Mouse (Mus musculus) forebrain, embryonic 14.5 days (tissue): Measurements from ENCODE around the gene Mgat1. TPM values are rescaled to one million over a fixed set of nuclear protein-coding genes. Genes with fewer than 3 reads are reported as not detected.

ENCODE experiments used
- ATAC-seq: fragments of 200-750 bp; cut with Nextera tagmentation; 2 replicates; pipeline ENCODE4 v1.8.0; 2017; ENCODE audit warnings: mild to moderate bottlenecking, moderate library complexity
- DNase-seq: peaks from one replicate; pipeline ENCODE4 v3.0.0-alpha.2; 2015; ENCODE audit warnings: low spot score
- H3K27ac ChIP-seq: fragments of 300-500 bp; sonication (generic); 2 replicates; pipeline ENCODE4 v1.5.1; 2014; ENCODE audit warnings: low read depth, mild to moderate bottlenecking, control low read depth, low read length, moderate library complexity
- H3K27me3 ChIP-seq: fragments of 300-500 bp; sonication (generic); replicated peaks from 2 replicates; pipeline ENCODE4 v1.6.1; 2014; ENCODE audit warnings: low read length, control low read depth, mixed read lengths; ENCODE audit not compliant: control insufficient read depth, insufficient read depth
- H3K36me3 ChIP-seq: fragments of 300-500 bp; sonication (generic); 2 replicates; pipeline ENCODE4 v1.6.1; 2014; ENCODE audit warnings: low read length, control low read depth; ENCODE audit not compliant: control insufficient read depth, insufficient read depth
- H3K4me1 ChIP-seq: fragments of 300-500 bp; sonication (generic); 2 replicates; pipeline ENCODE4 v1.6.1; 2014; ENCODE audit warnings: antibody characterized with exemption, low read length, control low read depth; ENCODE audit not compliant: control insufficient read depth, insufficient read depth
- H3K4me2 ChIP-seq: fragments of 300-500 bp; sonication (generic); 2 replicates; pipeline ENCODE4 v1.6.1; 2014; ENCODE audit warnings: mild to moderate bottlenecking, control low read depth, low read length
- H3K4me3 ChIP-seq: fragments of 300-500 bp; sonication (generic); 2 replicates; pipeline ENCODE4 v1.5.1; 2014; ENCODE audit warnings: low read depth, low read length, control low read depth
- H3K9ac ChIP-seq: fragments of 300-500 bp; sonication (generic); 2 replicates; pipeline ENCODE4 v1.6.1; 2014; ENCODE audit warnings: mild to moderate bottlenecking, low read length, control low read depth, moderate library complexity
- H3K9me3 ChIP-seq: fragments of 300-500 bp; sonication (generic); replicated peaks from 2 replicates; pipeline ENCODE4 v1.6.1; 2016; ENCODE audit warnings: low read length, control low read depth, mixed read lengths; ENCODE audit not compliant: control insufficient read depth
- WGBS: fragments of 180-500 bp; shearing (Covaris S2); extraction: QIAGEN DNeasy Blood & Tissue Kit; methylation state at CpG from one replicate; pipeline ENCODE4 v1.1.7; 2014; 5-methylcytosine and 5-hydroxymethylcytosine counted together
- polyA plus RNA-seq: library from polyadenylated mRNA; unstranded; fragments of >200 nt; fragmentation: Nextera tagmentation; extraction: Ambion mirVana; gene quantifications from 2 replicates; pipeline ENCODE4 v1.2.1, GENCODE M21; 2014

Gene Mgat1
- polyA plus RNA-seq, 1 experiment from 2014 or later: 23.8 TPM

- Histone ChIP-seq H3K4me1 (no peaks in the 10 kb centered on the region), H3K27ac (no peak overlapping the region), H3K4me2 (no peak overlapping the region), H3K9ac (no peak overlapping the region), H3K27me3 (no peaks in the 10 kb centered on the region), H3K9me3 (no peaks in the 10 kb centered on the region), H3K4me3 (no peak overlapping the region), H3K36me3 (no peaks in the 10 kb centered on the region)
- DNase-seq (no peak), ATAC-seq (no peak)
- 83% methylated on average over 1 of the region's 1 CpGs for WGBS
Measured at GRCm38 (mm10) chr11:49236891-49237290, 7.1 kb upstream of the Mgat1 start.

GRCm38 (mm10) chr11:49237532-49237931 lies 6.5 kb upstream of the Mgat1 start:
- H3K4me2 ChIP-seq: no peak overlapping the region
- no peaks in the 10 kb centered on the region for H3K27me3 ChIP-seq
- no peak for DNase-seq
- no peak overlapping the region for H3K27ac ChIP-seq
- H3K4me3 ChIP-seq: no peak overlapping the region
- H3K4me1 ChIP-seq: no peaks in the 10 kb centered on the region
- no peak for ATAC-seq
- H3K36me3 ChIP-seq: no peaks in the 10 kb centered on the region
- H3K9me3 ChIP-seq: no peaks in the 10 kb centered on the region
- 82% methylated on average over 2 of the region's 2 CpGs for WGBS
- H3K9ac ChIP-seq: no peak overlapping the region

- H3K4me2 ChIP-seq: no peak overlapping the region
- H3K9ac ChIP-seq: no peak overlapping the region
- H3K36me3 ChIP-seq: no peaks in the 10 kb centered on the region
- no peak overlapping the region for H3K4me3 ChIP-seq
- DNase-seq (no peak), ATAC-seq (no peak)
- peaks cover 9% of the 10 kb centered on the region for H3K4me1 ChIP-seq
- no peaks in the 10 kb centered on the region for H3K27me3 ChIP-seq
- no peaks in the 10 kb centered on the region for H3K9me3 ChIP-seq
- H3K27ac ChIP-seq: no peak overlapping the region
- WGBS: 94% methylated on average over 1 of the region's 1 CpGs
Measured at GRCm38 (mm10) chr11:49240310-49240709, 3.7 kb upstream of the Mgat1 start.

- Histone ChIP-seq H3K36me3 (no peaks in the 10 kb centered on the region), H3K4me3 (no peak overlapping the region), H3K27ac (no peak overlapping the region), H3K9me3 (no peaks in the 10 kb centered on the region), H3K4me2 (no peak overlapping the region), H3K4me1 (peaks cover 9% of the 10 kb centered on the region), H3K9ac (no peak overlapping the region), H3K27me3 (no peaks in the 10 kb centered on the region)
- ATAC-seq (no peak), DNase-seq (no peak)
- 87% methylated on average over 4 of the region's 4 CpGs for WGBS
Measured at GRCm38 (mm10) chr11:49240874-49241273, 3.1 kb upstream of the Mgat1 start.

GRCm38 (mm10) chr11:49241471-49241870 lies 2.5 kb upstream of the Mgat1 start:
- 55% methylated on average over 1 of the region's 1 CpGs for whole genome bisulfite sequencing
- no peaks in the 10 kb centered on the region for H3K36me3 ChIP-seq
- ATAC-seq (no peak), DNase-seq (no peak)
- H3K4me1 ChIP-seq: peaks cover 9% of the 10 kb centered on the region
- no peak overlapping the region for H3K4me3 ChIP-seq
- no peak overlapping the region for H3K9ac ChIP-seq
- no peak overlapping the region for H3K4me2 ChIP-seq
- no peaks in the 10 kb centered on the region for H3K27me3 ChIP-seq
- no peak overlapping the region for H3K27ac ChIP-seq
- H3K9me3 ChIP-seq: no peaks in the 10 kb centered on the region

- Histone ChIP-seq H3K36me3 (no peaks in the 10 kb centered on the region), H3K4me3 (peak overlapping the region; percentile 51), H3K4me2 (peak overlapping the region; percentile 73), H3K27me3 (no peaks in the 10 kb centered on the region), H3K9me3 (no peaks in the 10 kb centered on the region), H3K27ac (peak overlapping the region; percentile 80), H3K9ac (peak overlapping the region; percentile 70), H3K4me1 (peaks cover 9% of the 10 kb centered on the region)
- DNase-seq (peak; percentile 16), ATAC-seq (peak; percentile 1)
- 20% methylated on average over 11 of the region's 11 CpGs for WGBS
Measured at GRCm38 (mm10) chr11:49242944-49243626, 906 bp upstream of the Mgat1 start.

- DNase-seq: no peak
- H3K27ac ChIP-seq: no peak overlapping the region
- 0% methylated on average over 4 of the region's 4 CpGs for WGBS
- no peaks in the 10 kb centered on the region for H3K27me3 ChIP-seq
- ATAC-seq: no peak
- peak overlapping the region; percentile 51 for H3K4me3 ChIP-seq
- no peaks in the 10 kb centered on the region for H3K9me3 ChIP-seq
- H3K4me2 ChIP-seq: peak overlapping the region; percentile 73
- H3K4me1 ChIP-seq: peaks cover 9% of the 10 kb centered on the region
- H3K36me3 ChIP-seq: no peaks in the 10 kb centered on the region
- peak overlapping the region; percentile 70 for H3K9ac ChIP-seq
Measured at GRCm38 (mm10) chr11:49244595-49244930, 572 bp downstream of the Mgat1 start.

GRCm38 (mm10) chr11:49245176-49245575 lies 1.2 kb downstream of the Mgat1 start:
- ATAC-seq: no peak
- H3K36me3 ChIP-seq: no peaks in the 10 kb centered on the region
- no peak overlapping the region for H3K9ac ChIP-seq
- H3K27me3 ChIP-seq: no peaks in the 10 kb centered on the region
- no peak overlapping the region for H3K27ac ChIP-seq
- WGBS: 16% methylated on average over 7 of the region's 7 CpGs
- H3K9me3 ChIP-seq: no peaks in the 10 kb centered on the region
- H3K4me2 ChIP-seq: peak overlapping the region; percentile 73
- peaks cover 9% of the 10 kb centered on the region for H3K4me1 ChIP-seq
- 0 out of 2 replicates have a peak overlapping the region, but pooled peaks have one; percentile 51 for H3K4me3 ChIP-seq
- DNase-seq: no peak

- Histone ChIP-seq H3K27ac (no peak overlapping the region), H3K27me3 (no peaks in the 10 kb centered on the region), H3K9ac (no peak overlapping the region), H3K4me3 (no peak overlapping the region), H3K36me3 (no peaks in the 10 kb centered on the region), H3K4me1 (peaks cover 14% of the 10 kb centered on the region), H3K4me2 (no peak overlapping the region), H3K9me3 (no peaks in the 10 kb centered on the region)
- DNase-seq (no peak), ATAC-seq (no peak)
- WGBS: 32% methylated on average over 12 of the region's 12 CpGs
Measured at GRCm38 (mm10) chr11:49245634-49246415, 1.8 kb downstream of the Mgat1 start.
